Mouse (Mus musculus) hindbrain, embryonic 10.5 days (tissue): Measurements from ENCODE around the gene Nfib. TPM values are rescaled to one million over a fixed set of nuclear protein-coding genes. Genes with fewer than 3 reads are reported as not detected.

ENCODE experiments used
- DNase-seq: peaks from one replicate; pipeline ENCODE4 v3.0.0-alpha.2; 2017; ENCODE audit warnings: low spot score
- H3K27ac ChIP-seq: fragments of 300-500 bp; sonication (generic); 2 replicates; pipeline ENCODE4 v1.5.1; 2016; ENCODE audit warnings: mild to moderate bottlenecking, moderate library complexity
- H3K27me3 ChIP-seq: fragments of 300-500 bp; sonication (generic); 2 replicates; pipeline ENCODE4 v1.6.1; 2016; ENCODE audit warnings: mild to moderate bottlenecking; ENCODE audit not compliant: poor library complexity, insufficient read depth, severe bottlenecking
- H3K36me3 ChIP-seq: fragments of 300-500 bp; sonication (generic); 2 replicates; pipeline ENCODE4 v1.6.1; 2016; ENCODE audit warnings: mild to moderate bottlenecking, moderate library complexity
- H3K4me1 ChIP-seq: fragments of 300-500 bp; sonication (generic); replicated peaks from 2 replicates; pipeline ENCODE4 v1.6.1; 2016; ENCODE audit warnings: mild to moderate bottlenecking
- H3K4me3 ChIP-seq: fragments of 300-500 bp; sonication (generic); 2 replicates; pipeline ENCODE4 v1.5.1; 2016; ENCODE audit warnings: mild to moderate bottlenecking, moderate library complexity
- H3K9me3 ChIP-seq: fragments of 300-500 bp; sonication (generic); 2 replicates; pipeline ENCODE4 v1.6.1; 2016; ENCODE audit warnings: mild to moderate bottlenecking, moderate library complexity
- WGBS: fragments of 180-500 bp; shearing (Covaris S2); methylation state at CpG from one replicate; pipeline ENCODE4 v1.1.7; 2016; 5-methylcytosine and 5-hydroxymethylcytosine counted together
- polyA plus RNA-seq: library from polyadenylated mRNA; unstranded; fragments of >200 nt; fragmentation: Nextera tagmentation; extraction: Ambion mirVana; gene quantifications from 2 replicates; pipeline ENCODE4 v1.2.1, GENCODE M21; 2016

The Nfib gene
- polyA plus RNA-seq, 1 experiment from 2014 or later = 17.3 TPM

DNA sequence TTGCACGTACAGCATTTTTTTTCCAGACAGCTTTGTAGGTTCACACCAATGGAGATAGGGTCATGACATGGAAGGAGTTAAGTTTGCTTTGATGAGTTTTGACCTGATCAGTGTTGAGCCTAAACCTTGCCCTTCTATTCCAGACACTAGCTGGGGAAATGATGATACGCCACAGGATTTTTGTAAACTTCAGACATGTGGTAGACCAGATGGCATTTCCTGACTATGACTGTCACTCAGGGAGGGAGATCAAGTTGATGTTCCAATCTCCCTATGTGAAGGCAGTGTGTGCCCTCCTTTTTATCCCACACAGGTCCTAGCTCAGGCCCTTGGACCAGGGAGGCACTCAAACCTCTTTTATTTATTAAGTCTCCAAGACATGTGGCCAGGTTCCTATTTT, 29.4 kb downstream of the Nfib start:
- Histone ChIP-seq H3K27me3 (no peaks in the 10 kb centered on the region), H3K4me3 (no peak overlapping the region), H3K4me1 (no peaks in the 10 kb centered on the region), H3K36me3 (no peaks in the 10 kb centered on the region), H3K9me3 (no peaks in the 10 kb centered on the region), H3K27ac (no peak overlapping the region)
- WGBS = 96% methylated on average over 2 of the region's 2 CpGs
- DNase-seq = no peak

DNA sequence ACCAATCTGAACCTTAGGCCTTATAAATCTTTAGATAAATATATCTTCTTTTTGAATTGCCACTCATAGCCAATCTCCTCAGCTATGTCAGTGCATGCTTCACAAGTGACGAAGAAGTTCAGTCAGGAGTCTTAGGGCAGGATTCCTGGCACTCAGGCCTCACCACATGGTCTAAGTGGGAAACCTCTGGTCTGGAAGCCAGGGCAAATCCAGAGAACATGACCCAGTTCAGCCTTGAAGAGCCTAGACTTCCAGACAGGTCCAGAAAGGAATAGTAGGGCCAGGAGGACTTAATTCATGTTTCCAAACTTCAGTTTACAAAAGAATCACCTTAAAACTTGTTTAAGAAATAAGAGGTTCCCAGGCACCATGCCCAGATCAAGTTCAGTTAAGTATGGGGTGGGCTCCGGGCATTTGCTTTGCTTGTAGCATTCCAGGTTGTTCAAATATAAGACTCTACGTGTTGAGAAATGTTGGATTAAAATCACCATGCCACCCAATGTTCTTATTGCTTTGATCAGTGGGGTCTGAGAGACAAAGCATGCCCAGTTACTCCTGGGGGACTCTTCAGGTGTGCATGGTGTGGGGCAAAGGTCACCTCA, 38.2 kb downstream of the Nfib start:
- no peak overlapping the region for H3K4me3 ChIP-seq
- H3K4me1 ChIP-seq = peaks cover under 1% of the 10 kb centered on the region; the same call in 1 of the 2 replicates
- no peaks in the 10 kb centered on the region for H3K36me3 ChIP-seq
- no peaks in the 10 kb centered on the region for H3K27me3 ChIP-seq
- no peak for DNase-seq
- no peak overlapping the region for H3K27ac ChIP-seq
- 87% methylated on average over 3 of the region's 3 CpGs for WGBS
- no peaks in the 10 kb centered on the region for H3K9me3 ChIP-seq

DNA sequence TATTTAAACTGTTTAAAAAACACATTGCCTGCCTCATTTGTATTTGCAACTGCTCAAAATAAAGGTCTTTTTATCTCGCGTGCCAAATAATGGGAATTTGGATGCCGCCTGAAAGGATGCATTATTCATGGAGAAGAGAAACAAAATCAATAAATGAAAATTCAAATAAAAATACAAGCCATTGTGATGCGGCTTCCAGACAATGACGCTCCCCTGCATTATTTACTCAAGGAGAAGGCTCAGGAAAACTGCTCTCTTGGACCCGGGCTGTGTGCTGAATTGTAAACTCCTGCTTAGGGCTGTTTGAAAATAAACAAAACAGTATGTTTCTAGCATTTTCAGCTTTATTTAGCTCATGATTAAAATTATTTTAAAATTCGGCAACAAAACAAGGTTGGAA, 41.1 kb downstream of the Nfib start:
- no peaks in the 10 kb centered on the region for H3K27me3 ChIP-seq
- no peaks in the 10 kb centered on the region for H3K36me3 ChIP-seq
- peaks cover 8% of the 10 kb centered on the region; the same call in 1 of the 2 replicates for H3K4me1 ChIP-seq
- H3K27ac ChIP-seq = 0 out of 2 replicates have a peak overlapping the region, but pooled peaks have one; percentile 45
- no peak overlapping the region for H3K4me3 ChIP-seq
- no peaks in the 10 kb centered on the region for H3K9me3 ChIP-seq
- no peak for DNase-seq
- WGBS = 73% methylated on average over 7 of the region's 7 CpGs

- H3K27me3 ChIP-seq = no peaks in the 10 kb centered on the region
- DNase-seq = no peak
- H3K4me3 ChIP-seq = no peak overlapping the region
- WGBS = 88% methylated on average over 6 of the region's 6 CpGs
- H3K9me3 ChIP-seq = no peaks in the 10 kb centered on the region
- peak overlapping the region; percentile 40; the same call in 1 of the 2 replicates for H3K27ac ChIP-seq
- H3K4me1 ChIP-seq = peaks cover 8% of the 10 kb centered on the region; the same call in 1 of the 2 replicates
- no peaks in the 10 kb centered on the region for H3K36me3 ChIP-seq
These were observed 41.7 kb downstream of the Nfib start for GRCm38 (mm10) chr4:82663749-82664381.

DNA sequence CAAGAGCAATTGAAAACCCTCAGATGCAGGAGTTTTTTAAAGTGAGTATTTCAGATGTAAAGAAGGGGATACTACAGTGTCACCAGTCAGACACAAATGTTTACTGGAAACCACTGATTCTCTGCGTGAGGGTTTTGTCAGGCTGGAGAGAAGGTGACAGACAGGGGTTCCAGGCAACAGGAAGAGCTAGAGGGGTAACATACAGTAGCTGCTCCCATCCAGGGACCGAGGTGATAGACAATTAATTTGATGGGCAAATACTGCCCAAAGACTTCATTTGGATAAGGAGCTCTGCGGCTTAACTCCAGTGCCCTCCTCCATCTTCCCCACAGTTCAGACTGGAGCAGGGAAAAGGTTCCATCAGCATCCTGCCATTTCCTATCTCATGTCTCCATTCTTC, 42.9 kb downstream of the Nfib start:
- Histone ChIP-seq H3K4me1 (peaks cover 8% of the 10 kb centered on the region; the same call in 1 of the 2 replicates), H3K9me3 (no peaks in the 10 kb centered on the region), H3K27ac (no peak overlapping the region), H3K27me3 (no peaks in the 10 kb centered on the region), H3K4me3 (no peak overlapping the region), H3K36me3 (no peaks in the 10 kb centered on the region)
- no peak for DNase-seq
- 80% methylated on average over 3 of the region's 3 CpGs for WGBS

DNA sequence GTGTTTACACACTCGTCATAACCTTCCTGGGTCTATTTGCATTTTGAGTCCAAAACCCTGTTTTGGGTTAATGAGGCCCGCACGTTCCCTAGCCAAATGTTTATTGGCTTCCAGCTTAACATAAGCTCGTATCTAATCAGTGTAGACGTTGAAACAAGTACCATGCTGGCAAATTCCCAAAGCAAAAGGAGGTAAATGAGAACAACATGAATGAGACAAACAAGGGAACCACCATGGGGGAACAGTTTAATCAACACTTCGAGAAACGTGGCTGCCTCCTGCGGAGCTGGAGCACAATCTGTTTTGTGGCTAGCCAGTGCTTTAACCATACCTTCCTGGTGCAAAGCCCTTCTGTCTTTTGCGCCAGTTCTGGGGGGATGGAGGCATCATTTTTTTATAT, 43.3 kb downstream of the Nfib start:
- DNase-seq = no peak
- Histone ChIP-seq H3K36me3 (no peaks in the 10 kb centered on the region), H3K4me1 (peaks cover 8% of the 10 kb centered on the region; the same call in 1 of the 2 replicates), H3K27me3 (no peaks in the 10 kb centered on the region), H3K27ac (no peak overlapping the region), H3K4me3 (no peak overlapping the region), H3K9me3 (no peaks in the 10 kb centered on the region)
- 55% methylated on average over 9 of the region's 9 CpGs for WGBS

- H3K36me3 ChIP-seq = no peaks in the 10 kb centered on the region
- DNase-seq = no peak
- H3K27ac ChIP-seq = no peak overlapping the region
- no peaks in the 10 kb centered on the region for H3K27me3 ChIP-seq
- peaks cover 8% of the 10 kb centered on the region; the same call in 1 of the 2 replicates for H3K4me1 ChIP-seq
- H3K4me3 ChIP-seq = no peak overlapping the region
- H3K9me3 ChIP-seq = no peaks in the 10 kb centered on the region
- WGBS = 81% methylated on average over 7 of the region's 7 CpGs
These were observed 44.3 kb downstream of the Nfib start for GRCm38 (mm10) chr4:82661215-82661614.

DNA sequence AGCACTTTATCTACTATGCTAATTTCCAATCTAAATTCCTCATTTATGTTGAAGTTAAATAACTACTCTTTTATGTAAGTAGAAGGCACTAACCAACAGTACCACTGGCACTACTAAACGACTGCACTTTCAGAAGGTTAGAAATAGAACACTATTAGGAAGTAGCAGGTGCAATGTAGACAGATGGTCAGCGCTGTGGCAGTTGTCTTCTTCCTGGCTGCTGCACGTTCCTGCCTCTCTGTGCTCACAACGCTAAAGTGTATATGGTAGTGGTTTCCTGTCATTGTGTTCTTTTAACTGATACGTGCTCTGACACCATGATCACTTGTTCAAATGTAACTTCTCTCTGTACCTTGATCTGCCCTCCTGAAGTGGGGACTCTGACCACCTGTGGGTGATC, 59.9 kb downstream of the Nfib start:
- Histone ChIP-seq H3K9me3 (no peaks in the 10 kb centered on the region), H3K4me3 (no peak overlapping the region), H3K36me3 (no peaks in the 10 kb centered on the region), H3K27me3 (no peaks in the 10 kb centered on the region), H3K27ac (no peak overlapping the region), H3K4me1 (peaks cover 6% of the 10 kb centered on the region; the same call in 1 of the 2 replicates)
- DNase-seq = no peak
- WGBS = 87% methylated on average over 5 of the region's 5 CpGs

DNA sequence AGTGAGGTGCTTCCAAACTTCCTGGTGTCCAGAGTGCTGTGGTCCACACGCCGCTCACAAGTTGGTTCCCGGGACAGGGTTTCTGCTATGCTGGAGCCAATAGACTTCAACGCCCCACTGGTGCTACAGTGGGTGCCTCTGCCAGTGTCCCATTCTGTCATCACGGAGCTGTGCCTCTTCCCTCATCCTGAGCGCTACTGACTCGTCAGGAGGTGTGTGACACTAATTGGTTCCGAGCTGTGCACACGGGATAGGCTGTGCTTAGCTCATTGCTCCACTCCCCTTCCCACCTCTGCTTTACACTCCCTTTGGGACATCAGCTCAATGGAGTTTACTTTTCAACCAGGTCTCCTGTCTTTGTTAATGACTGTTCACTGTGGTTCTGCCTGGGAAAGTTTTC, 60.8 kb downstream of the Nfib start:
- 76% methylated on average over 9 of the region's 9 CpGs for WGBS
- peaks cover 6% of the 10 kb centered on the region; the same call in 1 of the 2 replicates for H3K4me1 ChIP-seq
- no peak for DNase-seq
- H3K4me3 ChIP-seq = no peak overlapping the region
- no peaks in the 10 kb centered on the region for H3K27me3 ChIP-seq
- peak overlapping the region; percentile 8; the same call in 1 of the 2 replicates for H3K27ac ChIP-seq
- H3K9me3 ChIP-seq = no peaks in the 10 kb centered on the region
- no peaks in the 10 kb centered on the region for H3K36me3 ChIP-seq

- Histone ChIP-seq H3K27ac (no peak overlapping the region), H3K36me3 (no peaks in the 10 kb centered on the region), H3K4me3 (no peak overlapping the region), H3K9me3 (no peaks in the 10 kb centered on the region), H3K27me3 (no peaks in the 10 kb centered on the region), H3K4me1 (peaks cover 6% of the 10 kb centered on the region; the same call in 1 of the 2 replicates)
- WGBS = 88% methylated on average over 5 of the region's 5 CpGs
- DNase-seq = no peak
These were observed 61.8 kb downstream of the Nfib start for GRCm38 (mm10) chr4:82643734-82644085.

- Histone ChIP-seq H3K4me3 (no peak overlapping the region), H3K27ac (peak overlapping the region; percentile 45; the same call in 1 of the 2 replicates), H3K4me1 (peaks cover 6% of the 10 kb centered on the region; the same call in 1 of the 2 replicates), H3K27me3 (no peaks in the 10 kb centered on the region), H3K9me3 (no peaks in the 10 kb centered on the region), H3K36me3 (no peaks in the 10 kb centered on the region)
- peak; percentile 53 for DNase-seq
- WGBS = 59% methylated on average over 6 of the region's 6 CpGs
These were observed 62.4 kb downstream of the Nfib start for GRCm38 (mm10) chr4:82643022-82643733.

GRCm38 (mm10) chr4:82641066-82641680, 64.4 kb downstream of the Nfib start:
- Histone ChIP-seq H3K4me1 (peaks cover 6% of the 10 kb centered on the region; the same call in 1 of the 2 replicates), H3K9me3 (no peaks in the 10 kb centered on the region), H3K27me3 (no peaks in the 10 kb centered on the region), H3K36me3 (no peaks in the 10 kb centered on the region), H3K27ac (no peak overlapping the region), H3K4me3 (no peak overlapping the region)
- 79% methylated on average over 5 of the region's 5 CpGs for WGBS
- no peak for DNase-seq
